In genomic region chr5:58825970-58826369, GRCm38 (mm10) we compare ENCODE assay signal across 13 mouse cellular contexts.
DNase-seq lines count a peak whose midpoint lies in the region; ATAC-seq and TF ChIP-seq lines count a peak whose summit lies in the region.
"Had no signal": no experiment of that assay in that cellular context is flagged by ENCODE, and none has a peak within 500 bp of the region (broad histone marks: within the 10 kb centered on the region; RNA-seq: fewer than 3 reads in every experiment).

No protein-coding gene starts in this region.

- DNase-seq in gastrocnemius, adult 2 months = no peak
- DNase-seq in gastrocnemius, adult 18-20 months (ENCODE audit: low spot score) = no peak
- no peak for DNase-seq in liver, postnatal 0 days
- DNase-seq in R1 (ENCODE audit: low read depth, low spot score) = peak; percentile 9
- peak; percentile 26 for DNase-seq in mesoderm, embryonic 11.5 days (ENCODE audit: low read depth, low spot score)
- no peak for DNase-seq in urinary bladder, postnatal 25 days (ENCODE audit: low spot score)
- DNase-seq in adrenal gland, postnatal 14 days = no peak
- DNase-seq: kidney, adult 2 months; thymus, postnatal 36 days had no signal

- TF ChIP-seq CTCF in gastrocnemius, adult 2 months (IDR thresholded peaks at IDR 0.05) = peak; percentile 28; the same call in 1 of the 2 replicates
- peak; percentile 41 for TF ChIP-seq CTCF in liver, postnatal 0 days (IDR thresholded peaks at IDR 0.05; ENCODE audit: low read depth)

- no peaks in the 10 kb centered on the region for H3K9me3 ChIP-seq in liver, postnatal 0 days (ENCODE audit: low read length)
- H3K9me3 ChIP-seq in liver, embryonic 12.5 days (replicated peaks) = no peaks in the 10 kb centered on the region
- H3K9me3 ChIP-seq: limb, embryonic 12.5 days had no signal

- no peak overlapping the region for H3K4me2 ChIP-seq in liver, postnatal 0 days (ENCODE audit: low read depth, low read length)
- no peak overlapping the region for H3K4me2 ChIP-seq in liver, embryonic 12.5 days
- H3K4me2 ChIP-seq: limb, embryonic 12.5 days had no signal

- ATAC-seq in liver, postnatal 0 days = no peak
- ATAC-seq in liver, embryonic 12.5 days = no peak
- ATAC-seq: CD4-positive, CD25-positive, alpha-beta regulatory T cell, adult 4 months; midbrain, embryonic 16.5 days had no signal

- TF ChIP-seq EP300 in liver, postnatal 0 days (IDR thresholded peaks at IDR 0.05; ENCODE audit: low read depth) = no peak

- no peaks in the 10 kb centered on the region for H3K4me1 ChIP-seq in liver, postnatal 0 days (ENCODE audit: insufficient read depth)
- no peaks in the 10 kb centered on the region for H3K4me1 ChIP-seq in liver, embryonic 12.5 days
- H3K4me1 ChIP-seq: limb, embryonic 12.5 days had no signal

- intact Hi-C loops in gastrocnemius, adult 2 months (cut with DNase I) = no loop called here

- no peaks in the 10 kb centered on the region for H3K36me3 ChIP-seq in liver, postnatal 0 days (replicated peaks; ENCODE audit: insufficient read depth, low read length)
- H3K36me3 ChIP-seq in liver, embryonic 12.5 days = no peaks in the 10 kb centered on the region
- H3K36me3 ChIP-seq: limb, embryonic 12.5 days had no signal

- no peak overlapping the region for H3K27ac ChIP-seq in gastrocnemius, adult 2 months
- no peak overlapping the region for H3K27ac ChIP-seq in liver, postnatal 0 days (ENCODE audit: low read depth)
- no peak overlapping the region for H3K27ac ChIP-seq in liver, embryonic 12.5 days
- H3K27ac ChIP-seq: limb, embryonic 12.5 days had no signal

- no peak overlapping the region for H3K4me3 ChIP-seq in gastrocnemius, adult 2 months
- no peak overlapping the region for H3K4me3 ChIP-seq in liver, postnatal 0 days (ENCODE audit: low read depth, low read length)
- no peak overlapping the region for H3K4me3 ChIP-seq in liver, embryonic 12.5 days
- H3K4me3 ChIP-seq: limb, embryonic 12.5 days had no signal

- H3K9ac ChIP-seq in liver, postnatal 0 days (replicated peaks) = no peak overlapping the region
- H3K9ac ChIP-seq in liver, embryonic 12.5 days = no peak overlapping the region
- H3K9ac ChIP-seq: limb, embryonic 12.5 days had no signal

- 51% methylated on average over 3 of the region's 3 CpGs for WGBS in liver, postnatal 0 days (ENCODE audit: insufficient replicate concordance)
- WGBS in liver, embryonic 12.5 days (ENCODE audit: insufficient replicate concordance) = 42% methylated on average over 3 of the region's 3 CpGs

- H3K27me3 ChIP-seq in liver, postnatal 0 days (ENCODE audit: insufficient read depth, low read length) = no peaks in the 10 kb centered on the region
- no peaks in the 10 kb centered on the region for H3K27me3 ChIP-seq in liver, embryonic 12.5 days (replicated peaks)
- H3K27me3 ChIP-seq: limb, embryonic 12.5 days had no signal

Comparison
In these comparisons a context has a peak if more than half of its experiments do, and no peak if none do; other contexts are left out.
1. DNase-seq: peak in R1 (single experiment) and mesoderm, embryonic 11.5 days (single experiment); none in gastrocnemius, adult 2 months (single experiment), gastrocnemius, adult 18-20 months (single experiment), liver, postnatal 0 days (single experiment), urinary bladder, postnatal 25 days (single experiment) and adrenal gland, postnatal 14 days (single experiment).